Mouse (Mus musculus) heart, embryonic 14.5 days (tissue): ENCODE measurements around the gene 1700086D15Rik. TPM values are rescaled to one million over a fixed set of nuclear protein-coding genes. Genes with fewer than 3 reads are reported as not detected.
A peak's percentile ranks its signal among the peaks of the same experiment; 100 is the strongest.

Experiments used
- ATAC-seq: fragments of 200-750 bp; cut with Nextera tagmentation; 2 replicates; pipeline ENCODE4 v1.8.0; 2017; ENCODE audit warnings: low read depth, moderate TSS enrichment; ENCODE audit not compliant: insufficient number of reproducible peaks, insufficient read depth, low FRiP score
- H3K27ac ChIP-seq, 2 experiments: fragments of 200-500 bp in 1 of 2; fragments of 300-500 bp in 1 of 2; sonication (generic) in 1 of 2; replicated peaks in 1 of 2; 2 replicates each; pipeline ENCODE4 v1.5.1; 2012 to 2014; ENCODE audit warnings: low read depth in 2 of 2, low read length in 2 of 2, control low read depth in 1 of 2, mild to moderate bottlenecking in 1 of 2, mixed read lengths in 1 of 2; ENCODE audit not compliant: control insufficient read depth in 1 of 2, insufficient read depth in 1 of 2
- H3K27me3 ChIP-seq: fragments of 300-500 bp; sonication (generic); 2 replicates; pipeline ENCODE4 v1.6.1; 2014; ENCODE audit warnings: mild to moderate bottlenecking, low read length, control low read depth; ENCODE audit not compliant: control insufficient read depth, insufficient read depth
- H3K36me3 ChIP-seq: fragments of 300-500 bp; sonication (generic); 2 replicates; pipeline ENCODE4 v1.6.1; 2014; ENCODE audit warnings: mild to moderate bottlenecking, control low read depth, low read length, mixed read lengths; ENCODE audit not compliant: control insufficient read depth, insufficient read depth
- H3K4me1 ChIP-seq, 2 experiments: fragments of 200-500 bp in 1 of 2; fragments of 300-500 bp in 1 of 2; sonication (generic) in 1 of 2; 2 replicates each; pipeline ENCODE4 v1.6.1; 2012 to 2014; ENCODE audit warnings: low read length in 2 of 2, control low read depth in 1 of 2, mixed read lengths in 1 of 2; ENCODE audit not compliant: control insufficient read depth in 2 of 2, insufficient read depth in 2 of 2
- H3K4me2 ChIP-seq: fragments of 300-500 bp; sonication (generic); 2 replicates; pipeline ENCODE4 v1.6.1; 2014; ENCODE audit warnings: mild to moderate bottlenecking, low read length
- H3K4me3 ChIP-seq, 2 experiments: fragments of 200-500 bp in 1 of 2; fragments of 300-500 bp in 1 of 2; sonication (generic) in 1 of 2; 2 replicates each; pipeline ENCODE4 v1.5.1; 2012 to 2014; ENCODE audit warnings: low read length in 2 of 2, mild to moderate bottlenecking in 2 of 2, control low read depth in 1 of 2, low read depth in 1 of 2, moderate library complexity in 1 of 2; ENCODE audit not compliant: control insufficient read depth in 1 of 2, insufficient read depth in 1 of 2
- H3K9ac ChIP-seq: fragments of 300-500 bp; sonication (generic); 2 replicates; pipeline ENCODE4 v1.6.1; 2014; ENCODE audit warnings: mild to moderate bottlenecking, low read length
- H3K9me3 ChIP-seq: fragments of 300-500 bp; sonication (generic); 2 replicates; pipeline ENCODE4 v1.6.1; 2016; ENCODE audit warnings: low read length, control low read depth; ENCODE audit not compliant: control insufficient read depth
- WGBS: fragments of 180-500 bp; shearing (Covaris S2); extraction: QIAGEN DNeasy Blood & Tissue Kit; methylation state at CpG from one replicate; pipeline ENCODE4 v1.1.7; 2014; 5-methylcytosine and 5-hydroxymethylcytosine counted together
- polyA plus RNA-seq: library from polyadenylated mRNA; unstranded; fragments of >200 nt; fragmentation: Nextera tagmentation; extraction: Ambion mirVana; gene quantifications from 2 replicates; pipeline ENCODE4 v1.2.1, GENCODE M21; 2014

The 1700086D15Rik gene
- polyA plus RNA-seq, 1 experiment from 2014 or later, result not detected

DNA sequence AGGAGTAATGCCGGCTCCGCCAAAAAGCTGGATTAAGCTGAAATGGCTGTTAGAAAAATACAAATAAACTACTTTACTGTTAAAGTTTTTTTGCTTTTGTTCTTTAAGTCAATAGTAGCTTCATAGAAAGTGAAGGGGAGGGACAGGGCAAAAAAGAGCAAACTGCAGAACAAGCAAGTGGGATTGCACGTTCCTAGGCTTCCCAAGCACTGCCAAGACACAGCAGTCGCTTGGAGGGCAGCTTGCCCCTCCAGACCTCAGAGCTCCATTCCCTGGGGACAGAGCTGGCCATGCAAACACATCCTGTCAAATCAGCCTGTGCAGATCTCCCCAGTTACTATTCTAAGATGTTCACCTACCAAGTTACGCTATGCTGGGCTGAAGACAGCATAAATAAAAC, 48.0 kb downstream of the 1700086D15Rik start:
- no peaks in the 10 kb centered on the region for H3K36me3 ChIP-seq
- H3K9me3 ChIP-seq, result no peaks in the 10 kb centered on the region
- H3K4me1 ChIP-seq, result peaks cover 17 to 40% of the 10 kb centered on the region in 2 experiments
- no peak overlapping the region for H3K27ac ChIP-seq
- H3K4me2 ChIP-seq, result no peak overlapping the region
- H3K27me3 ChIP-seq, result no peaks in the 10 kb centered on the region
- 61% methylated on average over 5 of the region's 5 CpGs for WGBS
- no peak for ATAC-seq
- no peak overlapping the region for H3K4me3 ChIP-seq
- no peak overlapping the region for H3K9ac ChIP-seq

GRCm38 (mm10) chr11:65110058-65110457, 49.6 kb downstream of the 1700086D15Rik start:
- Histone ChIP-seq H3K27ac (peak overlapping the region in 1 of 2 experiments; percentile 21; a peak in 2 of 4 replicates), H3K36me3 (no peaks in the 10 kb centered on the region), H3K27me3 (no peaks in the 10 kb centered on the region), H3K9me3 (no peaks in the 10 kb centered on the region), H3K4me1 (peaks cover 17 to 40% of the 10 kb centered on the region in 2 experiments), H3K4me3 (no peak overlapping the region), H3K9ac (no peak overlapping the region), H3K4me2 (no peak overlapping the region)
- 45% methylated on average over 10 of the region's 10 CpGs for WGBS
- no peak for ATAC-seq

DNA sequence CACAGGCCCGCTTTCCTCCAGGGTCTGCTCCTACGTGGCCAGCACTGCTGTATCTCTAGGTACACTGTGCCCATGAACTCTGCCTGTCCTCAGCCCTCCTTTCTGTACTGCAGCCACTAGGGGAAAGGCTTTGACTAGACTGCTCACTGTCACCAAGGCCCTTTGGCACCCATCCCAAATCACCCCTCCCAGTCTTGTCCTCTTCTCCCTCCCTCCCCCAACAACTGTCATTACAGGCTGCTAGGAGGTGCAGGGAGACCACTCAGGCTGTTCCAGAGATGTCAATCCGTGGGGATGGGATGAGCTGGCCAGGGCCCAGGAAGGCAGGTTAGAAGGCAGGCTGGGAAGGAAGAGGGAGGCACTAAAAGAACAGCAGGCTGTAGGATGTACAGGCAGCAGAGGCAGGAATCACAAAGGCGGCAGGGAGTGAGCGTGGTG, 51.9 kb downstream of the 1700086D15Rik start:
- H3K4me3 ChIP-seq, result no peak overlapping the region
- H3K27me3 ChIP-seq, result no peaks in the 10 kb centered on the region
- H3K4me1 ChIP-seq, result peaks cover 21 to 46% of the 10 kb centered on the region in 2 experiments
- no peaks in the 10 kb centered on the region for H3K9me3 ChIP-seq
- H3K27ac ChIP-seq, result peak overlapping the region; percentile 5 to 69
- no peak overlapping the region for H3K9ac ChIP-seq
- ATAC-seq, result peak; percentile 71
- H3K4me2 ChIP-seq, result no peak overlapping the region
- H3K36me3 ChIP-seq, result no peaks in the 10 kb centered on the region
- 41% methylated on average over 5 of the region's 5 CpGs for WGBS

GRCm38 (mm10) chr11:65107151-65107550, 52.5 kb downstream of the 1700086D15Rik start:
- H3K9me3 ChIP-seq, result no peaks in the 10 kb centered on the region
- H3K27ac ChIP-seq, result peak overlapping the region in 1 of 2 experiments; percentile 47; a peak in 1 of 4 replicates
- H3K4me2 ChIP-seq, result no peak overlapping the region
- ATAC-seq, result no peak
- peaks cover 20 to 44% of the 10 kb centered on the region in 2 experiments for H3K4me1 ChIP-seq
- no peak overlapping the region for H3K4me3 ChIP-seq
- no peaks in the 10 kb centered on the region for H3K27me3 ChIP-seq
- H3K36me3 ChIP-seq, result 0 out of 2 replicates have a peak, but pooled peaks cover 3% of the 10 kb centered on the region
- WGBS, result 81% methylated on average over 4 of the region's 4 CpGs
- H3K9ac ChIP-seq, result 0 out of 2 replicates have a peak overlapping the region, but pooled peaks have one; percentile 8

- Histone ChIP-seq H3K27ac (no peak overlapping the region), H3K27me3 (no peaks in the 10 kb centered on the region), H3K4me1 (peaks cover 13 to 27% of the 10 kb centered on the region in 2 experiments), H3K4me3 (no peak overlapping the region), H3K4me2 (no peak overlapping the region), H3K9me3 (no peaks in the 10 kb centered on the region), H3K36me3 (0 out of 2 replicates have a peak, but pooled peaks cover 3% of the 10 kb centered on the region), H3K9ac (no peak overlapping the region)
- no peak for ATAC-seq
- WGBS, result 83% methylated on average over 3 of the region's 3 CpGs
Observed at GRCm38 (mm10) chr11:65104076-65104475, 55.6 kb downstream of the 1700086D15Rik start.

Other genes starting within 250 kb of the 1700086D15Rik start
- gene Elac2, start 180.9 kb downstream of the 1700086D15Rik start, polyA plus RNA-seq, result 21.0 and 21.7 TPM in 2 replicates
- gene Arhgap44, start 3.1 kb upstream of the 1700086D15Rik start, polyA plus RNA-seq, result 13.9 and 14.0 TPM in 2 replicates
- 68.7 and 69.8 TPM in 2 replicates for gene Myocd, start 110.1 kb upstream of the 1700086D15Rik start, polyA plus RNA-seq